Mouse (Mus musculus) hindbrain, embryonic 12.5 days (tissue): ENCODE measurements around the gene Itpr3. TPM values are rescaled to one million over a fixed set of nuclear protein-coding genes. Genes with fewer than 3 reads are reported as not detected.

ENCODE experiments used
- microRNA-seq: library from miRNA; unstranded; fragments of <30 nt; microRNA quantifications from one replicate; pipeline ENCODE4, GENCODE M21; 2017
- polyA plus RNA-seq: library from polyadenylated mRNA; unstranded; fragments of >200 nt; fragmentation: Nextera tagmentation; extraction: Ambion mirVana; gene quantifications from 2 replicates; pipeline ENCODE4 v1.2.1, GENCODE M21; 2016

Gene Itpr3
- polyA plus RNA-seq, 1 experiment from 2014 or later = 2.8 TPM

Small RNA genes lying within 50 kb of the gene (microRNA-seq; reads per million reads assigned to microRNA genes)
- gene Mir7677 = not detected

Other genes with a start within 250 kb of the Itpr3 start
- not detected in 2 replicates for gene Nkx2-5, start 212.3 kb upstream of the Itpr3 start, polyA plus RNA-seq
- 5.4 and 5.5 TPM in 2 replicates for gene Kifc5b, start 140.2 kb upstream of the Itpr3 start, polyA plus RNA-seq
- gene Phf1, start 124.3 kb upstream of the Itpr3 start, polyA plus RNA-seq = 14.6 and 15.7 TPM in 2 replicates
- gene Cuta, start 117.7 kb upstream of the Itpr3 start, polyA plus RNA-seq = 131 and 149 TPM in 2 replicates
- gene Syngap1, start 116.1 kb upstream of the Itpr3 start, polyA plus RNA-seq = 4.2 and 4.4 TPM in 2 replicates
- gene Zbtb9, start 84.1 kb upstream of the Itpr3 start, polyA plus RNA-seq = 19.4 and 19.7 TPM in 2 replicates
- gene Bak1, start 28.3 kb upstream of the Itpr3 start, polyA plus RNA-seq = 3.3 and 3.5 TPM in 2 replicates
- gene Uqcc2, start 76.6 kb downstream of the Itpr3 start, polyA plus RNA-seq = 263 and 312 TPM in 2 replicates
- gene Ip6k3, start 110.5 kb downstream of the Itpr3 start, polyA plus RNA-seq = 0.40 and 0.54 TPM in 2 replicates
- 32.9 and 38.2 TPM in 2 replicates for gene Lemd2, start 147.2 kb downstream of the Itpr3 start, polyA plus RNA-seq